Mouse (Mus musculus) hindbrain, embryonic 13.5 days (tissue): ENCODE results near the gene Rgl1. TPM values are rescaled to one million over a fixed set of nuclear protein-coding genes. Genes with fewer than 3 reads are reported as not detected.
"Not testable (repeated sequence)": the region's sequence is repeated elsewhere in the genome, so short reads cannot be mapped to it uniquely, and the experiment has no call there.

ENCODE experiments used
- ATAC-seq: fragments of 200-750 bp; cut with Nextera tagmentation; 2 replicates; pipeline ENCODE4 v1.8.0; 2017; ENCODE audit warnings: moderate TSS enrichment; ENCODE audit not compliant: low FRiP score
- H3K27ac ChIP-seq: fragments of 300-500 bp; sonication (generic); 2 replicates; pipeline ENCODE4 v1.5.1; 2015; ENCODE audit warnings: inconsistent platforms, mild to moderate bottlenecking, moderate library complexity
- H3K27me3 ChIP-seq: fragments of 300-500 bp; sonication (generic); 2 replicates; pipeline ENCODE4 v1.6.1; 2015; ENCODE audit warnings: mild to moderate bottlenecking, inconsistent platforms
- H3K36me3 ChIP-seq: fragments of 300-500 bp; sonication (generic); 2 replicates; pipeline ENCODE4 v1.6.1; 2015; ENCODE audit warnings: mild to moderate bottlenecking, inconsistent platforms
- H3K4me1 ChIP-seq: fragments of 300-500 bp; sonication (generic); replicated peaks from 2 replicates; pipeline ENCODE4 v1.6.1; 2015; ENCODE audit warnings: inconsistent platforms
- H3K4me2 ChIP-seq: fragments of 300-500 bp; sonication (generic); 2 replicates; pipeline ENCODE4 v1.6.1; 2015; ENCODE audit warnings: inconsistent platforms, mild to moderate bottlenecking, moderate library complexity
- H3K4me3 ChIP-seq: fragments of 300-500 bp; sonication (generic); 2 replicates; pipeline ENCODE4 v1.5.1; 2015; ENCODE audit warnings: mild to moderate bottlenecking, inconsistent platforms
- H3K9ac ChIP-seq: fragments of 300-500 bp; sonication (generic); 2 replicates; pipeline ENCODE4 v1.6.1; 2015; ENCODE audit warnings: mild to moderate bottlenecking, inconsistent platforms
- H3K9me3 ChIP-seq: fragments of 300-500 bp; sonication (generic); 2 replicates; pipeline ENCODE4 v1.6.1; 2016; ENCODE audit warnings: inconsistent platforms
- WGBS: fragments of 180-500 bp; shearing (Covaris S2); methylation state at CpG from one replicate; pipeline ENCODE4 v1.1.7; 2015; 5-methylcytosine and 5-hydroxymethylcytosine counted together
- polyA plus RNA-seq: library from polyadenylated mRNA; unstranded; fragments of >200 nt; fragmentation: Nextera tagmentation; extraction: Ambion mirVana; gene quantifications from 2 replicates; pipeline ENCODE4 v1.2.1, GENCODE M21; 2015

Rgl1 gene
- polyA plus RNA-seq, 1 experiment from 2014 or later = 19.8 TPM

DNA sequence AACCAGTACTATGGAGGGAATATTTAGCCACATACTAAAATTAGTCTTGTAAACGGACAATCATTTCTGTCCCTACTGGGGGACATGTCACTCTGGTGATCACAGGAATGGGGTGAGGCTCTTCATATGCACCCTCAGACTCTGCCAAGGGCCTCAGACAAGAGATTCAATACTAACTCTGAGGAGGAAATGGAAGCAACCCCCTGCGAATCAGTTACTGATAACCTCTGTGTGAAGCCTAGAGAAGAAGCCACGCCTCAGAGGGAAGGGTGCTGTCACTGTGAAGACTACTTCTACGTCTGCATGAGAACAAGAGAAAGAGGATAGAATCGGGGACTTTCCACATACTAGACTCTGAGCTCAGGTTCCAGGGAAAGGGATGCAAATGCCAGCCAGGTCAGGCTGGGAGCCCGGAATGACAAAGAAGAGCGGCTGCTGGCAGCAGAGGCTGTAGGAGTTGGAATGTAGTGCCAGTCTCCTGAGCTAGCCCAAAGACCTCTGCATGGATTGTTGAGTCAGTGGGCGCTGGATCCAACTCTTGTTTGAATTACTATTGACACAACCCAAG lies 29.6 kb upstream of the Rgl1 start:
- 61% methylated on average over 8 of the region's 8 CpGs for WGBS
- Histone ChIP-seq H3K27ac (no peak overlapping the region), H3K9me3 (no peaks in the 10 kb centered on the region), H3K4me2 (no peak overlapping the region), H3K27me3 (no peaks in the 10 kb centered on the region), H3K36me3 (no peaks in the 10 kb centered on the region), H3K9ac (no peak overlapping the region), H3K4me1 (peaks cover 31% of the 10 kb centered on the region), H3K4me3 (no peak overlapping the region)
- no peak for ATAC-seq

DNA sequence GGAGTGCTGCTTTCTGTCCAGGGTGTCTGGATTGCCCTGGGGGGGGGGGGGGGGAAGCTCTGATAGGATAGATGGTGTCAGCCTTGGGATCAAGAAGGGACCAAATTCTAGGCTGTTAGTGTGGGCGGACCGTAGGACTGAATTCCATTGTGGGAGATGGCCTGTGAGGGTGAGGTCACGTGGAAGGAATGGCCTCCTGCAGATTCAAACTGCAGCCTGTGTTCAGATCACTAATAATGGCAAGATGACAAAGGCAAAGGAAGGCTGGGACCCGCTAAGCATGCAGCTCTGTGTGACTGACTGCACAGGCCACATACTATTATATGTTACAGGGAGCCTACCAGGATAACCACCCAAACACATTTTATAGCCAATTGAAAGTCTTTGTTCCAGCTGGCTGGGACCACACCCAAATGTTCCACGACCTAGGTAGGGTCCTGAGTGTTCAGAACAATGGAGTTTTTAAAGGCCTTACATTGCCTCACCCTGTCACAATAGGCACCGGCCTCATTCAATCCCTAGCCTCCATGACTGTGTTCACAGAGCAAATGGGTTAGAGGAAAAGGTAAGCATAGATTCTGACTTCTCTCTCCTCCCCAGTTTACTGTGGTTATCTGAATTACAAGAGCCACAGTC lies 27.5 kb upstream of the Rgl1 start:
- no peak overlapping the region for H3K4me2 ChIP-seq
- no peak overlapping the region for H3K9ac ChIP-seq
- H3K27me3 ChIP-seq = no peaks in the 10 kb centered on the region
- no peak overlapping the region for H3K4me3 ChIP-seq
- no peaks in the 10 kb centered on the region for H3K9me3 ChIP-seq
- no peak for ATAC-seq
- H3K4me1 ChIP-seq = peaks cover 19% of the 10 kb centered on the region
- no peaks in the 10 kb centered on the region for H3K36me3 ChIP-seq
- no peak overlapping the region for H3K27ac ChIP-seq
- WGBS = 16% methylated on average over 6 of the region's 6 CpGs

DNA sequence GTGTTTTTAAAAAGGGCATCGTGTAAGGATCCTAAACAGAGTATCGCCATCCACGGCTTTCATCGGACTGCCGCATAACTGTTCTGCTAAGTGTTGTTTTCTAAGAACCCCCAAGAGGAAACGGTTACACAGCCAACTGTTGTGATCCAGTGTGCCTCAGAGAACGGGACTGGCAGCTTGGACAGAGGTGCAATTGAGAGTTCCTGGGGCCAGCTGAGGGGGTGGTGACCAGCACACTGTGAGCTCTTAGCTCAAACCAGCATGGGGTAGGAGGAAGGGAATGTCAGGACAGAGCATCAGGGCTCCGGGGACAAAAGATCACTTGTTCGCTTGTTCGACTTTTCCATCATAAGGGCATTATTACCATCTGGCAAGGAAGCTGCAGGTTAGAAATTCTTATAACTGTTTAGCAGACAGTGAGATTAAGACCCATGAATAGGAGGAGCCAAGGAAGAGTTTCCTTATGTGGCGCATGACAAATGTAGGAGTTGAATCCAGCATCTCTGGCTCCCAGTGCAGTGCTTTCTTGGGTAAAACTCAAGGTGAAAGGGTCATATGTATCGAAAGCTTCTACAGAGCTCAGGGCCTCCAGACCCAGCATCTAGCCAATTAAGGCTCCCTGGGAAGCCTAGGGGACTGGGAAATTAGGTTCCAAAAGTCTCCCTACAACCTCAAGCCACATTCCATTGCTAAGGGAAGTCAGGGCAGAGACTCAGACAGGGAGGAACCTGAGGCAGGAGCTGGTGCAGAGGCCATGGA lies 26.8 kb upstream of the Rgl1 start:
- H3K27ac ChIP-seq = 0 out of 2 replicates have a peak overlapping the region, but pooled peaks have one; percentile 3
- H3K9me3 ChIP-seq = no peaks in the 10 kb centered on the region
- no peaks in the 10 kb centered on the region for H3K36me3 ChIP-seq
- 11% methylated on average over 12 of the region's 12 CpGs for WGBS
- no peak overlapping the region for H3K4me2 ChIP-seq
- no peak overlapping the region for H3K4me3 ChIP-seq
- H3K27me3 ChIP-seq = no peaks in the 10 kb centered on the region
- ATAC-seq = peak; percentile 62; the same call in 1 of the 2 replicates
- peaks cover 19% of the 10 kb centered on the region for H3K4me1 ChIP-seq
- 0 out of 2 replicates have a peak overlapping the region, but pooled peaks have one; percentile 24 for H3K9ac ChIP-seq

DNA sequence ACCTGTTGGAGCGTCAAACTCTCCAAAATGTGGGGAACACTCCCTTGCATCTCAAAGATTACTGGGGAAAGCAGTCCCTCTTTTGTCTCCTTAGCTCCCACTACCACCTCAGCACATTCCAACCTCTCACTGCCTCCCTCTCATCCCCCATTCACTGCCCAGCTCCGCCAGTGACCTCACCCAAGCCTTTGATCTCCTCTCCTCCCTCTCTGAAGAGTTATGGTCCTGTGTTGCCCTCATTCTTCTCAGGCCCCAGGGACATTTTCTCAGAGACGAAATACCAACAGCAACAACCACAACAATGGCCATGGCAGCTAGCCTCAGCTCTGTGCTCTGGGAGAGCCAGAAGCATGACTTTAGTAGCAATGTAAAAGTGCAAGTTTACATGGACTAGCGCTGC lies 25.1 kb upstream of the Rgl1 start:
- ATAC-seq = no peak
- Histone ChIP-seq H3K9me3 (no peaks in the 10 kb centered on the region), H3K27me3 (no peaks in the 10 kb centered on the region), H3K36me3 (no peaks in the 10 kb centered on the region), H3K9ac (no peak overlapping the region), H3K4me3 (no peak overlapping the region), H3K4me2 (no peak overlapping the region), H3K27ac (no peak overlapping the region), H3K4me1 (peaks cover 19% of the 10 kb centered on the region)
- WGBS = 31% methylated on average over 4 of the region's 4 CpGs

DNA sequence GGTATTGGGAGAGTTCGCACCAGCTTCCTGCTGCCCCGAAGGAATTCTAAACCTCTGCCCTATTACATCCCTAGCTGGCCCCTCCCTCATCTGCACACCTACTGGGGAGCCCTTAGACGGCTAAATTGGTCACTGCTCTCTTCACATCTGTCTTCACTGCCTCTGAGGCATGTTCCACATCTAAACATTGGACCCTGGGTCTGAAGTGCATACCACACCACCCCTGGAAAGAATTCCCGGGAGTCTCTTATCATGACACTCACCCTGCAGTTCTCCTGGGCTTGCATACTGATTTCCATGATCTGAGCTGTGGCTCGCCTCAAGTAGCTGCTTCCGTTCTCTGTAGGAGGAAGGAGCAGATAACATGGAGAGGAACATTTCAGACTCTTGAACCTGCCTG lies 24.7 kb upstream of the Rgl1 start:
- WGBS = 28% methylated on average over 6 of the region's 6 CpGs
- no peak overlapping the region for H3K27ac ChIP-seq
- no peaks in the 10 kb centered on the region for H3K27me3 ChIP-seq
- ATAC-seq = no peak
- H3K9me3 ChIP-seq = no peaks in the 10 kb centered on the region
- no peak overlapping the region for H3K4me3 ChIP-seq
- no peak overlapping the region for H3K9ac ChIP-seq
- H3K4me2 ChIP-seq = no peak overlapping the region
- no peaks in the 10 kb centered on the region for H3K36me3 ChIP-seq
- H3K4me1 ChIP-seq = peaks cover 19% of the 10 kb centered on the region

DNA sequence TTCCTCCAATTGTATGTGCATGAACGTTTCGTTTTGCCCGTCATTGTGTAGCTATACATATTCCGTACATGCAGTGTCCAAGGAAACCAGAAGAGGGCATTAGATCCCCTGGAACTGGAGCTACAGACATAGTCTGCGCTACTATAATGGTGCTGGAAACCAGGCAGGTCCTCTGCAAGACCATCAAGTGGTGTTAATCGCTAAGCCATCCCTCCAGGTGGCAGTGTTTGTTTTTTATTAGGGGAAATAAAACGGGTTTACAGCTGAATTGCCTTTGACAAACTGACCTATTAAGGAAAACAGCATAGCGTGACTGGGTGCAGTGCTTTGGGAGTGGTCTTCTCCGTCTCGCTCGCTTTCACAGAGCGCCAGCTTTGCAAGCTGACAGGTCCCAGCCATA lies 24.1 kb upstream of the Rgl1 start:
- 22% methylated on average over 12 of the region's 12 CpGs for WGBS
- Histone ChIP-seq H3K4me1 (peaks cover 19% of the 10 kb centered on the region), H3K36me3 (no peaks in the 10 kb centered on the region), H3K9me3 (no peaks in the 10 kb centered on the region), H3K27me3 (no peaks in the 10 kb centered on the region), H3K4me3 (no peak overlapping the region), H3K27ac (no peak overlapping the region), H3K9ac (no peak overlapping the region), H3K4me2 (no peak overlapping the region)
- no peak for ATAC-seq

DNA sequence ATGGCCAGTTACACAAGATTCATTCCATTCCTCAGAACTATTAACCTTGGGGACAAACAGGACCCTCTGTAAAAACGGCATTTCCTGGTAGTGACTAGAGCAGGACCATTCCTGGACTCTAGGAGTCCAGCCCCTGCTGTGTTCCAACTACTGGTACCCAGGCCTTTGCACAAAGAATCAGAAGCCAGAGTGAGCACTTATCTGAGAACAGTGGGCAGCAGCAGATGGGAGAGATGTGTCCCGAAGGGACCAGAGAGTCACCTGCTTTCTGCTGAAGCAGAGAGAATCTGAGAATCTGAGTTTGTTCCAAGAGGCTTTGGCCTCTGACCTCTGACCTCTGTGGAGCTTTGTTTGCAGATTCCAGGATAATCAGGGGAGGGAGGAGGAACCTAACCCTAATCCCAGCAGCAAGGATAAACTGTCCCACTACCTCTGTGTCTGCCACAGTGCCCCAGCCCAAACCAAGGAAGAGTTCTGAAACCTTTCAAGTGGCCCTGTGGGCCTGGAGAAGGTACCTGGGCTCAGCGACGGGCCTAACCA lies 22.0 kb upstream of the Rgl1 start:
- Histone ChIP-seq H3K9ac (no peak overlapping the region), H3K27ac (no peak overlapping the region), H3K36me3 (no peaks in the 10 kb centered on the region), H3K9me3 (no peaks in the 10 kb centered on the region), H3K4me3 (no peak overlapping the region), H3K27me3 (no peaks in the 10 kb centered on the region), H3K4me1 (peaks cover 13% of the 10 kb centered on the region), H3K4me2 (no peak overlapping the region)
- whole genome bisulfite sequencing = 43% methylated on average over 4 of the region's 4 CpGs
- no peak for ATAC-seq

DNA sequence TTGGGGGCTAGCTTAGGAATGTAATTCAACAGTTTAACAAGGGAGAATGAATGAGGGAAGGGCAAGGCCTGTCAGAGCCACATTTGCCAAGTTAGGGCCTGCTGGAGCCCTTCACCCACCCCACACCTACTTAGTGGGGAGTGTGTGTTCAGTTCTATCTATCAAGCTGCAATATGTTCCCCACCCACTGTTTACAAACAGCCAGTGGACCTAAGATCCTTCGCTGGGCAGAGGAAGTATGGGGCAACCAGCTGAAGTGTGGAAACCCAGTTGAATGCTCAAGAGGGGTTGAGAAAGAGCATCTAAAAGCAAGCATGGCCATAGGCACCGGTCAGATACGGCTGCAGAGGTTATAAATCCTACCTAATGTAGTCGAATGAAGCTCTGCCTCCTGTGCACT lies 20.8 kb upstream of the Rgl1 start:
- H3K9ac ChIP-seq = no peak overlapping the region
- H3K4me2 ChIP-seq = no peak overlapping the region
- peaks cover 6% of the 10 kb centered on the region; the same call in 1 of the 2 replicates for H3K4me1 ChIP-seq
- H3K27ac ChIP-seq = no peak overlapping the region
- no peaks in the 10 kb centered on the region for H3K27me3 ChIP-seq
- no peaks in the 10 kb centered on the region for H3K9me3 ChIP-seq
- no peak for ATAC-seq
- 92% methylated on average over 4 of the region's 4 CpGs for WGBS
- H3K4me3 ChIP-seq = no peak overlapping the region
- H3K36me3 ChIP-seq = no peaks in the 10 kb centered on the region

DNA sequence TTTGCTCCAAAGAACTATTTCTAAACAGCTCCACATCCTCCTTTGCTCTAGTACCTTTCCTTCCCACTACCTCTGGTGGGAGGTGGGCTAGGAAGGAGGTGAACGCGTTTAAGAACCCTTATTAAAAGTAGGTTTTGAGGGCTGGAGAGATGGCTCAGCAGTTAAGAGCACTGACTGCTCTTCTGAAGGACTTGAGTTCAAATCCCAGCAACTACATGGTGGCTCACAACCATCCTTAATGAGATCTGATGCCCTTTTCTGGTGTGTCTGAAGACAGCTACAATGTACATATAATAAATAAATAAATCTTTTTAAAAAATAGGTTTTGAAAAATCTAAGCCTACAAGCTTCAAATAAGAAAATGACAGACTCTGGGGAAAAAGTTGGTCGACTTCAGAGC lies 19.3 kb upstream of the Rgl1 start:
- ATAC-seq, H3K27ac ChIP-seq, H3K36me3 ChIP-seq, H3K27me3 ChIP-seq, H3K4me3 ChIP-seq, H3K9me3 ChIP-seq, H3K4me1 ChIP-seq, H3K4me2 ChIP-seq, H3K9ac ChIP-seq: not testable (repeated sequence)
- 87% methylated on average over 3 of the region's 3 CpGs for WGBS

DNA sequence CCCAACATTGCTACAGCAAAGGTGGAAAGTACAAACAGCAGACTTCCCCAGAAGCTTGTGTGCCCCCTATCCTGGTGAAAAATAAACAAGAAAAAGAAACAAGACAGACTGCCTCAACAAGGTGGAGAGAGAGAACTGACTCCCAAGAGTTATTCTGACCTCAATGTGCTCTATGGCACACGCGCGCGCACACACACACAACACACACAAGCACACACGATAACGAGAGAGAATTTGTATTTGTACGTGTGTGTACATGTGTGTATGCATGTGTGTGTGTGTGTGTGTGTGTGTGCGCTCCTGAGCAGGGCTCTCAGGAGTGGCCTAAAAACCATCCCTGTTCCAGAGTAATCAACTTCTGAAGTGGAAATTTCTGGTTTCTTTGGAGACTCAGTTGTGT lies 18.5 kb upstream of the Rgl1 start:
- H3K36me3 ChIP-seq = no peaks in the 10 kb centered on the region
- H3K9me3 ChIP-seq = no peaks in the 10 kb centered on the region
- 97% methylated on average over 8 of the region's 8 CpGs for WGBS
- H3K4me1 ChIP-seq = no peaks in the 10 kb centered on the region
- H3K9ac ChIP-seq = no peak overlapping the region
- ATAC-seq = no peak
- no peaks in the 10 kb centered on the region for H3K27me3 ChIP-seq
- no peak overlapping the region for H3K27ac ChIP-seq
- no peak overlapping the region for H3K4me3 ChIP-seq
- H3K4me2 ChIP-seq = no peak overlapping the region

DNA sequence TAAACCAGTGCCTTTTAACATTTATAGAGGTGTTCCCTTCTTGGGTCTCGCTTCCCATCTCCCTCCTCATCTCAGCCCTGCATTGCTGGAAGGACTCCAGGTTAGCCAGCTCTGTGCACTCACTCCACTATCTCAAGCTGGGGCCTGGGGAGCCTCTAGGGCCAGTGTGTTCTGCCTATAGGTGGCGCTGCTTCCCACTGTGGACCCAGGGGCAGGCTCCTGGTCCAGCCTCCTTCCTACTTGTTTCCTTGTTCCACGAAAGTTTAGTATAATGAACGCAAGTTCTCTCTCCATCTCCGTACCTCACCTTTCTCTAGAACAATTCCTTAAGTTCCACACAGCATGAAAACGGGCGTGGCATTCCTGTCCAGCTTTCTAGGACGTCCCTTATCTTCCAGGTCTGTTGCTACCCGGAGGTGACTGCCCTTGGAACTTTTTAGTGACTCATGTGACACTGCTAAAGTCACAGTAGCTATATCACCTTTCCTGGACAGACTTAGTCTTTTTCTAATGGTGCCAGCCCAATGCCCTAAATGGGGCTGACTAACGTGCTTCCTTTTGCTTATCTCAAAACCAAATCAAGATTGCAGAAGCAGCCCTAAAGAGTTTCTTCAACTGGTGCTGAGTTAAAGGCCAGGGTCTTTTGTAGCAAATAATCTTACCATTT lies 13.1 kb upstream of the Rgl1 start:
- peaks cover 24% of the 10 kb centered on the region for H3K36me3 ChIP-seq
- no peaks in the 10 kb centered on the region for H3K9me3 ChIP-seq
- H3K4me1 ChIP-seq = no peaks in the 10 kb centered on the region
- no peaks in the 10 kb centered on the region for H3K27me3 ChIP-seq
- no peak for ATAC-seq
- 39% methylated on average over 10 of the region's 10 CpGs for WGBS
- no peak overlapping the region for H3K27ac ChIP-seq
- H3K4me2 ChIP-seq = no peak overlapping the region
- H3K4me3 ChIP-seq = no peak overlapping the region
- H3K9ac ChIP-seq = no peak overlapping the region

DNA sequence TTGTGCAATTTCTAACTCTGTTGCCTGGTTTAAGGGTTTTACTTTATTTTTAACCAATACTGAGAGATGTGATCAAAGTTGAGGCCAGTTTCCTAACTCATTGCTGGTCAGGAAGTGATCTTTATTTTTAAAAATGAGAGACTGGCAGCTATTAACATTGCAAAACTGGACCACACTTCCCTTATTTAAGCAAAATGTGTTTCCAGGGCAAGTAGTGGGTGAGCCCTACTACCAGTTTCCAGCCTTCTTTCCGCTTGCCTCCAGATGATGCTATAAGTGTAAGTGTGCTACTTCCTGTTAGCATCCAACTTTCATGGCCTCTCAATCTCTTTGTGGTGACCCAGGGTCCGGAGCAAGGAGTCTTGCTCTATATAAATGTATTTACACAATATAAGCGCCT lies 8.4 kb upstream of the Rgl1 start:
- H3K27ac ChIP-seq, ATAC-seq, H3K9me3 ChIP-seq, H3K4me3 ChIP-seq, H3K9ac ChIP-seq, H3K4me2 ChIP-seq, H3K4me1 ChIP-seq, H3K27me3 ChIP-seq: not testable (repeated sequence)
- 96% methylated on average over 3 of the region's 3 CpGs for WGBS
- peaks cover 64% of the 10 kb centered on the region for H3K36me3 ChIP-seq
